Mouse (Mus musculus): ENCODE data around the gene Fgf8. TPM values are rescaled to one million over a fixed set of nuclear protein-coding genes. Genes with fewer than 3 reads are reported as not detected.
A peak's percentile ranks its signal among the peaks of the same experiment; 100 is the strongest.

The Fgf8 gene
- polyA plus RNA-seq, 1 experiment from 2014 or later, result not detected

DNA sequence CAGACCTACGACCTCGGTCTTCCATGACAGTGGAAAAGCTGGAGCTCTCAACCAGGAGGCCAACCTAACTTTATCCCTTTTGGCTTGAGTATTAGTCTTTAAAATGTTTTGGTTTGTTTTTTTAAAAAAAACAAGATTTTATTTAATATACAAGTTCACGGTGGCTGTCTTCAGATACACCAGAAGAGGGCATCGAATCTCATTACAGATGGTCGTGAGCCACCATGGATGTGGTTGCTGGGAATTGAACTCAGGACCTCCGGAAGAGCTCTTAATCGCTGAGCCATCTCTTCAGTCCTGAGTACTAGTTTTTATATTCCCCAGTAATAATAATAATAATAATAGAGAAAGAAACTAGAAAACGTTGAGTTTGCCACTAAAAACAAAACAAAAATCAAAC, 39.0 kb upstream of the Fgf8 start:
- H3K9ac ChIP-seq (ENCODE audit: low read length), result no peak overlapping the region
- WGBS, result 54% methylated on average over 8 of the region's 8 CpGs

DNA sequence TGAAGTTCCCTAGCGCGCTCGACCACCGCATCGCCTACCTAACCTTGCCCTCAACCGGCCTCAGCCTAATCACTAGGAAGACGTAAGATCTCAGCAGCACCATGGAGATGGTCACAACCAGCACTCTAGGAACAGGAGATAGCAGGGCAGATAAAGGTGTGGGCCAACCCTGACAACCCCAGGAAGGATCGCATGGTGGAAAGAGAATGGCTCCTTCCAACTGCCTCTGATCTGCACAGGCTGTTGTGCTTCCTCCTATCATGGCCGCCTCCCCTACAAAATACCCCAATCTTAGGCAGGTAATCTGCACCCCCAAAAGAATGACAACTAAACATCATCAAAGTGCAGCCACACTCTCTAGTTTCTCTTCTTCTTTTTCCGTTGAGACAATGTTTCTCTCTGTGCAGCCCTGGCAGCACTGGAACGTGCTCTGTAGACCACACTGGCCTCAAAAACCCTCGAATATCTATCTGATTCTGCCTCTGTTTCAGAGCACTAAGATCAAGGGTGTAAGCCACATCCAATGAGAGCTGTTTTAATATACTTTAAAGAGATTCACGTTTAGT, 37.7 kb upstream of the Fgf8 start:
- Histone ChIP-seq H3K9ac (ENCODE audit: low read length) (no peak overlapping the region), H3K27ac (replicated peaks) (no peak overlapping the region), H3K4me2 (replicated peaks; ENCODE audit: low read depth) (peak overlapping the region; percentile 67), H3K4me1 (replicated peaks; ENCODE audit: control insufficient read depth, insufficient read depth) (peaks cover 3% of the 10 kb centered on the region; the same call in 1 of the 2 replicates), H3K4me3 (ENCODE audit: low read depth, low read length) (no peak overlapping the region), H3K9me3 (ENCODE audit: control insufficient read depth, low read length) (no peaks in the 10 kb centered on the region), H3K27me3 (ENCODE audit: control insufficient read depth, insufficient read depth, low read length) (no peaks in the 10 kb centered on the region), H3K36me3 (ENCODE audit: control insufficient read depth, insufficient read depth, low read length) (peaks cover 13% of the 10 kb centered on the region; the same call in 1 of the 2 replicates)
- 78% methylated on average over 13 of the region's 13 CpGs for WGBS
- ATAC-seq (ENCODE audit: low FRiP score, low TSS enrichment), result no peak
- DNase-seq (ENCODE audit: low spot score), result no peak
- TF ChIP-seq CTCF (IDR thresholded peaks at IDR 0.05; ENCODE audit: low read depth) (no peak), EP300 (optimal IDR thresholded peaks at IDR 0.05) (no peak)

More for the DNA sequence above, 39.0 kb upstream of the Fgf8 start:
- ATAC-seq (ENCODE audit: low FRiP score, low TSS enrichment) (no peak), DNase-seq (ENCODE audit: low spot score) (no peak)
- peak overlapping the region; percentile 67 for H3K4me2 ChIP-seq (replicated peaks; ENCODE audit: low read depth)
- no peak overlapping the region for H3K27ac ChIP-seq (replicated peaks)
- H3K36me3 ChIP-seq (ENCODE audit: control insufficient read depth, insufficient read depth, low read length), result peaks cover 13% of the 10 kb centered on the region; the same call in 1 of the 2 replicates
- no peak for TF ChIP-seq EP300 (optimal IDR thresholded peaks at IDR 0.05)
- peak; percentile 29; the same call in 1 of the 2 replicates for TF ChIP-seq CTCF (IDR thresholded peaks at IDR 0.05; ENCODE audit: low read depth)
- no peaks in the 10 kb centered on the region for H3K9me3 ChIP-seq (ENCODE audit: control insufficient read depth, low read length)
- peak overlapping the region; percentile 100 for H3K4me3 ChIP-seq (ENCODE audit: low read depth, low read length)
- H3K27me3 ChIP-seq (ENCODE audit: control insufficient read depth, insufficient read depth, low read length), result no peaks in the 10 kb centered on the region
- peaks cover 3% of the 10 kb centered on the region; the same call in 1 of the 2 replicates for H3K4me1 ChIP-seq (replicated peaks; ENCODE audit: control insufficient read depth, insufficient read depth)

DNA sequence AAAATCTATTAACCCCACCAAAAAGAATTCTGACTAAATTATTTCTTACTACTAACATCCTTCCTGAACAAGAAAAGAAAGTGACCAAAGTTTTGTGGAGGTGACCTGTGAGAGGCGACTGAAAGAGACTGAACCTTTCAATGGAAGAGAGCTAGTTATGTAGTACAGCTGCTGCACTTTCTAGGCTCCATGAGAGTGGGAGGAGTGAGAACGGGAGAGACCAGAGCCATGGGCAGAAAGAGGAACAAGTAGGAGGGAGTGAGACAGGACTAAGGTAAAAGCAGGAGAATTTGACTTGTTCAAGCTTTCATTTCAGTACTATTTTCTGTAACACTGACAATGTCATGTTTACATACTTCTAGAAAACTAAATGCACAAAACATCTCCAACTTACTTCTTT, 32.8 kb upstream of the Fgf8 start:
- H3K4me2 ChIP-seq (replicated peaks; ENCODE audit: low read depth), result no peak overlapping the region
- H3K4me3 ChIP-seq (ENCODE audit: low read depth, low read length), result no peak overlapping the region
- H3K9me3 ChIP-seq (ENCODE audit: control insufficient read depth, low read length), result no peaks in the 10 kb centered on the region
- no peak overlapping the region for H3K27ac ChIP-seq (replicated peaks)
- WGBS, result 78% methylated on average over 2 of the region's 2 CpGs
- no peak for TF ChIP-seq CTCF (IDR thresholded peaks at IDR 0.05; ENCODE audit: low read depth)
- TF ChIP-seq EP300 (optimal IDR thresholded peaks at IDR 0.05), result no peak
- H3K9ac ChIP-seq (ENCODE audit: low read length), result no peak overlapping the region
- no peak for DNase-seq (ENCODE audit: low spot score)
- peaks cover 28% of the 10 kb centered on the region for H3K36me3 ChIP-seq (ENCODE audit: control insufficient read depth, insufficient read depth, low read length)
- no peaks in the 10 kb centered on the region for H3K27me3 ChIP-seq (ENCODE audit: control insufficient read depth, insufficient read depth, low read length)
- no peak for ATAC-seq (ENCODE audit: low FRiP score, low TSS enrichment)
- H3K4me1 ChIP-seq (replicated peaks; ENCODE audit: control insufficient read depth, insufficient read depth), result no peaks in the 10 kb centered on the region

DNA sequence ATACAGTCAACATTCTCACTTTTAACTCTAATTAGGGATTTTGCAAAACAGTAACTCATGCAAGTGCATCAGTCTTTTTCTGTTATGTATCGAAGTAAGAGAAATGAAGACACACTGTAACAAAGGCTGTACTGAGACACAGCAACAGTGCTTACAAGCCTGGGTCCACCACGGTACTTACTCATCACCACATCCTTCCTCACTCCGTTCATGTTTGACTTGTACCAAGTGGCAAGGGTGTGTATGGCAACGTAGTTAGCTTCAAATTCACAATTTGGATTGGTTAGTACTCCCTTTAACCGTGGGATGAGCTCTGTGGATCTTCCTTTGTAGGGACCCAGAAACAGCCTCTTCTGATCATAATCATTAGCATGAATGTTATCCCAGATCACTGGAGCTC, 28.8 kb upstream of the Fgf8 start:
- H3K4me3 ChIP-seq (ENCODE audit: low read depth, low read length), result no peak overlapping the region
- no peaks in the 10 kb centered on the region for H3K4me1 ChIP-seq (replicated peaks; ENCODE audit: control insufficient read depth, insufficient read depth)
- no peak overlapping the region for H3K4me2 ChIP-seq (replicated peaks; ENCODE audit: low read depth)
- DNase-seq (ENCODE audit: low spot score) (no peak), ATAC-seq (ENCODE audit: low FRiP score, low TSS enrichment) (no peak)
- no peaks in the 10 kb centered on the region for H3K27me3 ChIP-seq (ENCODE audit: control insufficient read depth, insufficient read depth, low read length)
- no peak overlapping the region for H3K9ac ChIP-seq (ENCODE audit: low read length)
- TF ChIP-seq CTCF (IDR thresholded peaks at IDR 0.05; ENCODE audit: low read depth) (no peak), EP300 (optimal IDR thresholded peaks at IDR 0.05) (no peak)
- peaks cover 40% of the 10 kb centered on the region for H3K36me3 ChIP-seq (ENCODE audit: control insufficient read depth, insufficient read depth, low read length)
- 83% methylated on average over 5 of the region's 5 CpGs for WGBS
- H3K9me3 ChIP-seq (ENCODE audit: control insufficient read depth, low read length), result no peaks in the 10 kb centered on the region
- H3K27ac ChIP-seq (replicated peaks), result no peak overlapping the region

DNA sequence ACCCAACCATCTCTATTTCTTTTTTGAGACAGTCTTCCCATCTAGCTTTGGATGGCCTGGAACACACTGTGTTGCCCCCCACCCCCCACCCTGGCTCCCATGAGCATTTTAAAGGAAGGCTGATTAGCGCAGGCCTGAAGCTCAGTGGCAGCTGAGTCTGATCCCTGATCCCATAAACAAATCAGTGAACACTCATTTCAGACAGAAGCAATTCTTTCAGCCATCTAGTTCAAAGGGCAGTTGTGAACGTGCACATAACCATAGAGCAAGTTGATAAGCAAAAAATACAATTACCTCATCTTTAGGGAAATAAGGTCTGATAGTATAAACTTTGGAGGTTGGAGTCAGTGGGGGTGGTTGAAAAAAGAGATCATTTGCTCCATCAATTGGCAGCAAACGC, 18.1 kb upstream of the Fgf8 start:
- DNase-seq (ENCODE audit: low spot score) (no peak), ATAC-seq (ENCODE audit: low FRiP score, low TSS enrichment) (no peak)
- no peak overlapping the region for H3K27ac ChIP-seq (replicated peaks)
- TF ChIP-seq EP300 (optimal IDR thresholded peaks at IDR 0.05) (no peak), CTCF (IDR thresholded peaks at IDR 0.05; ENCODE audit: low read depth) (no peak)
- no peak overlapping the region for H3K9ac ChIP-seq (ENCODE audit: low read length)
- no peaks in the 10 kb centered on the region for H3K27me3 ChIP-seq (ENCODE audit: control insufficient read depth, insufficient read depth, low read length)
- H3K4me3 ChIP-seq (ENCODE audit: low read depth, low read length), result no peak overlapping the region
- H3K36me3 ChIP-seq (ENCODE audit: control insufficient read depth, insufficient read depth, low read length), result peaks cover 59% of the 10 kb centered on the region
- no peaks in the 10 kb centered on the region for H3K9me3 ChIP-seq (ENCODE audit: control insufficient read depth, low read length)
- H3K4me2 ChIP-seq (replicated peaks; ENCODE audit: low read depth), result no peak overlapping the region
- WGBS, result 75% methylated on average over 3 of the region's 3 CpGs
- no peaks in the 10 kb centered on the region for H3K4me1 ChIP-seq (replicated peaks; ENCODE audit: control insufficient read depth, insufficient read depth)

DNA sequence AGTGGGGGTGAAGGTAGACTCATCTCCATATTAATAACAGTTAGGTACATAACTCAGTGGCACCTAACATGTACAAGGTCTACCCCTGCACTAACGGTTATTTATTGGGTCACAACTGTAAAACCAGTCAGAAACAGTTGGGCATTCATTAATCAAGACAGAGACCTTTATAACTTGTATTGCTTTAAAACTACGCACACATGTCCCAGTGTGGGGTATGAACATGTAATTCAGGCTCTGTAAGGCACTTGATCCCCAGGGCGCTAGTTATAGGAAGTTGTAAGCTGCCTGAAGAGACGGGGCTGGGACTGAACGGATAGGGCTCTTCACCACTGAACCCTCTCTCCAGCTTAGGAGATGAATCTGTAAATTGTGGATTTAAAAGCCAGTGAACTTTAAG, 16.0 kb upstream of the Fgf8 start:
- Histone ChIP-seq H3K27me3 (ENCODE audit: control insufficient read depth, insufficient read depth, low read length) (no peaks in the 10 kb centered on the region), H3K9ac (ENCODE audit: low read length) (no peak overlapping the region), H3K36me3 (ENCODE audit: control insufficient read depth, insufficient read depth, low read length) (peaks cover 56% of the 10 kb centered on the region), H3K4me3 (ENCODE audit: low read depth, low read length) (no peak overlapping the region), H3K9me3 (ENCODE audit: control insufficient read depth, low read length) (no peaks in the 10 kb centered on the region), H3K27ac (replicated peaks) (no peak overlapping the region), H3K4me1 (replicated peaks; ENCODE audit: control insufficient read depth, insufficient read depth) (no peaks in the 10 kb centered on the region), H3K4me2 (replicated peaks; ENCODE audit: low read depth) (no peak overlapping the region)
- no peak for DNase-seq (ENCODE audit: low spot score)
- ATAC-seq (ENCODE audit: low FRiP score, low TSS enrichment), result no peak
- 88% methylated on average over 5 of the region's 5 CpGs for WGBS
- TF ChIP-seq CTCF (IDR thresholded peaks at IDR 0.05; ENCODE audit: low read depth), result no peak
- TF ChIP-seq EP300 (optimal IDR thresholded peaks at IDR 0.05), result no peak

All from stomach, postnatal 0 days (tissue).